Mouse (Mus musculus): ENCODE results near the gene Camk1. TPM values are rescaled to one million over a fixed set of nuclear protein-coding genes. Genes with fewer than 3 reads are reported as not detected.

Gene Camk1
- total and polyA plus RNA-seq, 2 experiments from 2014 or later = 96.5 to 109 TPM

- TF ChIP-seq CTCF (IDR thresholded peaks at IDR 0.05; ENCODE audit: low read depth) = no peak
- Histone ChIP-seq H3K36me3 (ENCODE audit: insufficient read depth, low read length) (no peaks in the 10 kb centered on the region), H3K27ac (no peak overlapping the region), H3K9ac (replicated peaks; ENCODE audit: low read length) (no peak overlapping the region), H3K4me2 (ENCODE audit: low read depth, low read length) (no peak overlapping the region), H3K4me1 (ENCODE audit: insufficient read depth, low read length) (0 out of 2 replicates have a peak, but pooled peaks cover 3% of the 10 kb centered on the region), H3K27me3 (ENCODE audit: insufficient read depth, low read length) (no peaks in the 10 kb centered on the region), H3K9me3 (ENCODE audit: low read length) (no peaks in the 10 kb centered on the region), H3K4me3 (ENCODE audit: low read length) (no peak overlapping the region)
- no peak for DNase-seq (ENCODE audit: low spot score)
- no peak for ATAC-seq
- 72% methylated on average over 5 of the region's 5 CpGs for WGBS
Measured at GRCm38 (mm10) chr6:113301350-113301749, 42.4 kb downstream of the Camk1 start.

- Histone ChIP-seq H3K36me3 (ENCODE audit: insufficient read depth, low read length) (no peaks in the 10 kb centered on the region), H3K4me2 (ENCODE audit: low read depth, low read length) (no peak overlapping the region), H3K9me3 (ENCODE audit: low read length) (no peaks in the 10 kb centered on the region), H3K9ac (replicated peaks; ENCODE audit: low read length) (no peak overlapping the region), H3K27ac (no peak overlapping the region), H3K4me3 (ENCODE audit: low read length) (no peak overlapping the region), H3K4me1 (ENCODE audit: insufficient read depth, low read length) (no peaks in the 10 kb centered on the region), H3K27me3 (ENCODE audit: insufficient read depth, low read length) (no peaks in the 10 kb centered on the region)
- 69% methylated on average over 4 of the region's 4 CpGs for WGBS
- ATAC-seq (no peak), DNase-seq (ENCODE audit: low spot score) (no peak)
- TF ChIP-seq CTCF (IDR thresholded peaks at IDR 0.05; ENCODE audit: low read depth) = no peak
Measured at GRCm38 (mm10) chr6:113296639-113297038, 47.1 kb downstream of the Camk1 start.

- ATAC-seq (no peak), DNase-seq (ENCODE audit: low spot score) (no peak)
- no peak for TF ChIP-seq CTCF (IDR thresholded peaks at IDR 0.05; ENCODE audit: low read depth)
- H3K9ac ChIP-seq (replicated peaks; ENCODE audit: low read length) = no peak overlapping the region
- H3K27ac ChIP-seq = no peak overlapping the region
- H3K36me3 ChIP-seq (ENCODE audit: insufficient read depth, low read length) = no peaks in the 10 kb centered on the region
- no peaks in the 10 kb centered on the region for H3K27me3 ChIP-seq (ENCODE audit: insufficient read depth, low read length)
- no peaks in the 10 kb centered on the region for H3K4me1 ChIP-seq (ENCODE audit: insufficient read depth, low read length)
- 81% methylated on average over 2 of the region's 2 CpGs for WGBS
- no peak overlapping the region for H3K4me2 ChIP-seq (ENCODE audit: low read depth, low read length)
- H3K9me3 ChIP-seq (ENCODE audit: low read length) = no peaks in the 10 kb centered on the region
- H3K4me3 ChIP-seq (ENCODE audit: low read length) = no peak overlapping the region
Measured at GRCm38 (mm10) chr6:113296046-113296445, 47.7 kb downstream of the Camk1 start.

GRCm38 (mm10) chr6:113292938-113293337, 50.8 kb downstream of the Camk1 start:
- TF ChIP-seq CTCF (IDR thresholded peaks at IDR 0.05; ENCODE audit: low read depth) = no peak
- Histone ChIP-seq H3K27me3 (ENCODE audit: insufficient read depth, low read length) (no peaks in the 10 kb centered on the region), H3K9ac (replicated peaks; ENCODE audit: low read length) (no peak overlapping the region), H3K4me2 (ENCODE audit: low read depth, low read length) (no peak overlapping the region), H3K36me3 (ENCODE audit: insufficient read depth, low read length) (no peaks in the 10 kb centered on the region), H3K9me3 (ENCODE audit: low read length) (no peaks in the 10 kb centered on the region), H3K27ac (no peak overlapping the region), H3K4me1 (ENCODE audit: insufficient read depth, low read length) (no peaks in the 10 kb centered on the region), H3K4me3 (ENCODE audit: low read length) (no peak overlapping the region)
- 81% methylated on average over 5 of the region's 5 CpGs for WGBS
- no peak for ATAC-seq
- DNase-seq (ENCODE audit: low spot score) = no peak

GRCm38 (mm10) chr6:113290346-113290745, 53.4 kb downstream of the Camk1 start:
- Histone ChIP-seq H3K4me2 (ENCODE audit: low read depth, low read length) (no peak overlapping the region), H3K36me3 (ENCODE audit: insufficient read depth, low read length) (no peaks in the 10 kb centered on the region), H3K4me1 (ENCODE audit: insufficient read depth, low read length) (no peaks in the 10 kb centered on the region), H3K9ac (replicated peaks; ENCODE audit: low read length) (no peak overlapping the region), H3K27me3 (ENCODE audit: insufficient read depth, low read length) (no peaks in the 10 kb centered on the region), H3K4me3 (ENCODE audit: low read length) (no peak overlapping the region), H3K27ac (no peak overlapping the region), H3K9me3 (ENCODE audit: low read length) (no peaks in the 10 kb centered on the region)
- no peak for DNase-seq (ENCODE audit: low spot score)
- 74% methylated on average over 6 of the region's 6 CpGs for WGBS
- no peak for ATAC-seq
- no peak for TF ChIP-seq CTCF (IDR thresholded peaks at IDR 0.05; ENCODE audit: low read depth)

- no peak overlapping the region for H3K9ac ChIP-seq (replicated peaks; ENCODE audit: low read length)
- H3K9me3 ChIP-seq (ENCODE audit: low read length) = no peaks in the 10 kb centered on the region
- no peaks in the 10 kb centered on the region for H3K4me1 ChIP-seq (ENCODE audit: insufficient read depth, low read length)
- H3K4me3 ChIP-seq (ENCODE audit: low read length) = no peak overlapping the region
- WGBS = 92% methylated on average over 15 of the region's 15 CpGs
- no peaks in the 10 kb centered on the region for H3K36me3 ChIP-seq (ENCODE audit: insufficient read depth, low read length)
- no peak overlapping the region for H3K27ac ChIP-seq
- H3K4me2 ChIP-seq (ENCODE audit: low read depth, low read length) = no peak overlapping the region
- DNase-seq (ENCODE audit: low spot score) (no peak), ATAC-seq (no peak)
- H3K27me3 ChIP-seq (ENCODE audit: insufficient read depth, low read length) = no peaks in the 10 kb centered on the region
- no peak for TF ChIP-seq CTCF (IDR thresholded peaks at IDR 0.05; ENCODE audit: low read depth)
Measured at GRCm38 (mm10) chr6:113289346-113289745, 54.4 kb downstream of the Camk1 start.

GRCm38 (mm10) chr6:113287236-113287635, 56.5 kb downstream of the Camk1 start:
- Histone ChIP-seq H3K27me3 (ENCODE audit: insufficient read depth, low read length) (no peaks in the 10 kb centered on the region; the same call in 1 of the 2 replicates), H3K9ac (replicated peaks; ENCODE audit: low read length) (no peak overlapping the region), H3K4me1 (ENCODE audit: insufficient read depth, low read length) (peaks cover 6% of the 10 kb centered on the region), H3K4me3 (ENCODE audit: low read length) (no peak overlapping the region), H3K36me3 (ENCODE audit: insufficient read depth, low read length) (no peaks in the 10 kb centered on the region), H3K4me2 (ENCODE audit: low read depth, low read length) (no peak overlapping the region), H3K27ac (no peak overlapping the region), H3K9me3 (ENCODE audit: low read length) (no peaks in the 10 kb centered on the region)
- no peak for ATAC-seq
- no peak for DNase-seq (ENCODE audit: low spot score)
- 67% methylated on average over 4 of the region's 4 CpGs for WGBS
- no peak for TF ChIP-seq CTCF (IDR thresholded peaks at IDR 0.05; ENCODE audit: low read depth)

Measured in hindbrain, postnatal 0 days (tissue).